Mouse (Mus musculus): Measurements from ENCODE around the gene Cryl1.

- no peak for TF ChIP-seq CTCF (IDR thresholded peaks at IDR 0.05; ENCODE audit: insufficient read depth, low read depth, low read length)
- TF ChIP-seq POLR2A (IDR thresholded peaks at IDR 0.05; ENCODE audit: insufficient read depth, low read depth, low read length): no peak
Observed at GRCm38 (mm10) chr14:57366724-57367123, 31.6 kb downstream of the Cryl1 start.

All from olfactory bulb, adult 2 months (tissue).